Mouse (Mus musculus): ENCODE results near the gene Inpp5b. TPM values are rescaled to one million over a fixed set of nuclear protein-coding genes. Genes with fewer than 3 reads are reported as not detected.
"Not testable (repeated sequence)": the region's sequence is repeated elsewhere in the genome, so short reads cannot be mapped to it uniquely, and the experiment has no call there.

Inpp5b gene
- total and polyA plus RNA-seq, 2 experiments from 2014 or later, result 14.3 to 20.5 TPM

- Histone ChIP-seq H3K27ac (ENCODE audit: low read depth, low read length) (peak overlapping the region; percentile 8; the same call in 1 of the 2 replicates), H3K36me3 (ENCODE audit: insufficient read depth, low read length) (no peaks in the 10 kb centered on the region), H3K27me3 (ENCODE audit: insufficient read depth, low read length) (no peaks in the 10 kb centered on the region), H3K4me1 (ENCODE audit: insufficient read depth, low read length) (peaks cover 7% of the 10 kb centered on the region; the same call in 1 of the 2 replicates), H3K9ac (replicated peaks; ENCODE audit: low read length, poor library complexity, severe bottlenecking) (no peak overlapping the region), H3K9me3 (ENCODE audit: low read length) (no peaks in the 10 kb centered on the region), H3K4me3 (ENCODE audit: low read depth, low read length) (no peak overlapping the region), H3K4me2 (ENCODE audit: low read depth, low read length, poor library complexity, severe bottlenecking) (no peak overlapping the region)
- no peak for DNase-seq (ENCODE audit: low spot score)
- WGBS, result 15% methylated on average over 6 of the region's 6 CpGs
- ATAC-seq (ENCODE audit: low FRiP score), result no peak
- no peak for TF ChIP-seq CTCF (IDR thresholded peaks at IDR 0.05)
These were observed 37.5 kb upstream of the Inpp5b start for GRCm38 (mm10) chr4:124703881-124704796.

GRCm38 (mm10) chr4:124704797-124705474, 36.7 kb upstream of the Inpp5b start:
- no peak for TF ChIP-seq CTCF (IDR thresholded peaks at IDR 0.05)
- H3K27me3 ChIP-seq (ENCODE audit: insufficient read depth, low read length), result no peaks in the 10 kb centered on the region
- no peak overlapping the region for H3K9ac ChIP-seq (replicated peaks; ENCODE audit: low read length, poor library complexity, severe bottlenecking)
- H3K4me2 ChIP-seq (ENCODE audit: low read depth, low read length, poor library complexity, severe bottlenecking), result no peak overlapping the region
- DNase-seq (ENCODE audit: low spot score), result no peak
- no peaks in the 10 kb centered on the region for H3K9me3 ChIP-seq (ENCODE audit: low read length)
- peak overlapping the region; percentile 8; the same call in 1 of the 2 replicates for H3K27ac ChIP-seq (ENCODE audit: low read depth, low read length)
- ATAC-seq (ENCODE audit: low FRiP score), result no peak
- H3K4me1 ChIP-seq (ENCODE audit: insufficient read depth, low read length), result peaks cover 3% of the 10 kb centered on the region; the same call in 1 of the 2 replicates
- no peaks in the 10 kb centered on the region for H3K36me3 ChIP-seq (ENCODE audit: insufficient read depth, low read length)
- H3K4me3 ChIP-seq (ENCODE audit: low read depth, low read length), result no peak overlapping the region
- 27% methylated on average over 11 of the region's 11 CpGs for WGBS

- DNase-seq (ENCODE audit: low spot score) (no peak), ATAC-seq (ENCODE audit: low FRiP score) (no peak)
- Histone ChIP-seq H3K4me2 (ENCODE audit: low read depth, low read length, poor library complexity, severe bottlenecking) (no peak overlapping the region), H3K36me3 (ENCODE audit: insufficient read depth, low read length) (no peaks in the 10 kb centered on the region), H3K27me3 (ENCODE audit: insufficient read depth, low read length) (no peaks in the 10 kb centered on the region), H3K9ac (replicated peaks; ENCODE audit: low read length, poor library complexity, severe bottlenecking) (no peak overlapping the region), H3K27ac (ENCODE audit: low read depth, low read length) (no peak overlapping the region), H3K4me1 (ENCODE audit: insufficient read depth, low read length) (0 out of 2 replicates have a peak, but pooled peaks cover 3% of the 10 kb centered on the region), H3K9me3 (ENCODE audit: low read length) (no peaks in the 10 kb centered on the region), H3K4me3 (ENCODE audit: low read depth, low read length) (no peak overlapping the region)
- 87% methylated on average over 23 of the region's 23 CpGs for WGBS
- no peak for TF ChIP-seq CTCF (IDR thresholded peaks at IDR 0.05)
These were observed 35.9 kb upstream of the Inpp5b start for GRCm38 (mm10) chr4:124705661-124706269.

GRCm38 (mm10) chr4:124707381-124708199, 34.1 kb upstream of the Inpp5b start:
- H3K36me3 ChIP-seq (ENCODE audit: insufficient read depth, low read length); H3K9me3 ChIP-seq (ENCODE audit: low read length); H3K27me3 ChIP-seq (ENCODE audit: insufficient read depth, low read length); H3K9ac ChIP-seq (replicated peaks; ENCODE audit: low read length, poor library complexity, severe bottlenecking); H3K4me3 ChIP-seq (ENCODE audit: low read depth, low read length); H3K4me1 ChIP-seq (ENCODE audit: insufficient read depth, low read length); DNase-seq (ENCODE audit: low spot score); H3K27ac ChIP-seq (ENCODE audit: low read depth, low read length); ATAC-seq (ENCODE audit: low FRiP score); H3K4me2 ChIP-seq (ENCODE audit: low read depth, low read length, poor library complexity, severe bottlenecking): not testable (repeated sequence)
- 89% methylated on average over 25 of the region's 25 CpGs for whole genome bisulfite sequencing

GRCm38 (mm10) chr4:124708200-124708517, 33.5 kb upstream of the Inpp5b start:
- not testable (repeated sequence) for H3K36me3 ChIP-seq (ENCODE audit: insufficient read depth, low read length); DNase-seq (ENCODE audit: low spot score); H3K27ac ChIP-seq (ENCODE audit: low read depth, low read length); ATAC-seq (ENCODE audit: low FRiP score); H3K9me3 ChIP-seq (ENCODE audit: low read length); H3K9ac ChIP-seq (replicated peaks; ENCODE audit: low read length, poor library complexity, severe bottlenecking); H3K4me3 ChIP-seq (ENCODE audit: low read depth, low read length); H3K27me3 ChIP-seq (ENCODE audit: insufficient read depth, low read length); H3K4me1 ChIP-seq (ENCODE audit: insufficient read depth, low read length)
- H3K4me2 ChIP-seq (ENCODE audit: low read depth, low read length, poor library complexity, severe bottlenecking), result peak overlapping the region; percentile 50; the same call in 1 of the 2 replicates
- 28% methylated on average over 1 of the region's 1 CpGs for WGBS

Data from midbrain, postnatal 0 days (tissue).